ENCODE assay signal across 8 mouse cellular contexts in genomic region chr19:15965082-15965481, GRCm38 (mm10). TPM values are rescaled to one million over a fixed set of nuclear protein-coding genes. Genes with fewer than 3 reads are reported as not detected.
DNase-seq lines count a peak whose midpoint lies in the region; ATAC-seq and TF ChIP-seq lines count a peak whose summit lies in the region.

No protein-coding gene starts in this region.

- peaks cover 16% of the 10 kb centered on the region for H3K36me3 ChIP-seq in heart, postnatal 0 days (replicated peaks; ENCODE audit: control insufficient read depth, insufficient read depth, low read length)
- peaks cover 4% of the 10 kb centered on the region; the same call in 1 of the 2 replicates for H3K36me3 ChIP-seq in stomach, embryonic 15.5 days

- H3K9ac ChIP-seq in heart, postnatal 0 days (replicated peaks; ENCODE audit: low read depth, low read length), result no peak overlapping the region
- no peak overlapping the region for H3K9ac ChIP-seq in stomach, embryonic 15.5 days

- peak overlapping the region; percentile 26; the same call in 1 of the 2 replicates for H3K27ac ChIP-seq in bone marrow, adult 2 months (ENCODE audit: control insufficient read depth, insufficient read depth, low read depth, low read length, poor library complexity)
- no peak overlapping the region for H3K27ac ChIP-seq in heart, postnatal 0 days (ENCODE audit: low read depth)
- no peak overlapping the region for H3K27ac ChIP-seq in stomach, embryonic 15.5 days

- H3K27me3 ChIP-seq in heart, postnatal 0 days (ENCODE audit: control insufficient read depth, insufficient read depth, low read length), result no peaks in the 10 kb centered on the region
- no peaks in the 10 kb centered on the region for H3K27me3 ChIP-seq in stomach, embryonic 15.5 days (replicated peaks)

- DNase-seq in frontal cortex, postnatal 10 days (ENCODE audit: low spot score in 2 of 2), result no peak
- peak; percentile 38 for DNase-seq in CD4-positive helper T cell, adult 2 months (ENCODE audit: low read depth, low spot score)
- DNase-seq in heart, postnatal 0 days (ENCODE audit: low spot score), result peak; percentile 62
- peak; percentile 59 to 62 for DNase-seq in kidney, postnatal 36 days

- no peak for TF ChIP-seq EP300 in heart, postnatal 0 days (IDR thresholded peaks at IDR 0.05; ENCODE audit: low read depth)

- TF ChIP-seq CTCF in bone marrow, adult 2 months (IDR thresholded peaks at IDR 0.05; ENCODE audit: control insufficient read depth, insufficient read depth, low read length), result peak; percentile 60; the same call in 1 of the 2 replicates
- TF ChIP-seq CTCF in heart, postnatal 0 days (IDR thresholded peaks at IDR 0.05; ENCODE audit: low read depth), result peak; percentile 87

- H3K4me2 ChIP-seq in heart, postnatal 0 days (ENCODE audit: low read depth, low read length), result no peak overlapping the region
- H3K4me2 ChIP-seq in stomach, embryonic 15.5 days, result no peak overlapping the region

- 57% methylated on average over 3 of the region's 3 CpGs for WGBS in bone marrow, adult 2 months
- WGBS in heart, postnatal 0 days, result 52% methylated on average over 3 of the region's 3 CpGs
- 62% methylated on average over 3 of the region's 3 CpGs for whole genome bisulfite sequencing in stomach, embryonic 15.5 days

- ATAC-seq in frontal cortex, adult (ENCODE audit: low TSS enrichment), result peak; percentile 98
- ATAC-seq in heart, postnatal 0 days (ENCODE audit: insufficient read depth, low read depth), result peak; percentile 69
- peak; percentile 71 for ATAC-seq in megakaryocyte, adult 5-6 weeks (ENCODE audit: poor library complexity, severe bottlenecking)
- ATAC-seq in stomach, embryonic 15.5 days (ENCODE audit: insufficient read depth, low FRiP score, low read depth), result peak; percentile 27; the same call in 1 of the 2 replicates

- no peaks in the 10 kb centered on the region for H3K9me3 ChIP-seq in heart, postnatal 0 days (replicated peaks; ENCODE audit: control insufficient read depth, low read length)
- H3K9me3 ChIP-seq in stomach, embryonic 15.5 days, result no peaks in the 10 kb centered on the region

- TF ChIP-seq POLR2A in bone marrow, adult 2 months (IDR thresholded peaks at IDR 0.05; ENCODE audit: borderline replicate concordance, control insufficient read depth, low read depth, low read length), result no peak

- no peak overlapping the region for H3K4me3 ChIP-seq in bone marrow, adult 2 months (replicated peaks; ENCODE audit: control insufficient read depth, low read depth, low read length)
- no peak overlapping the region for H3K4me3 ChIP-seq in heart, postnatal 0 days (ENCODE audit: low read depth, low read length)
- H3K4me3 ChIP-seq in stomach, embryonic 15.5 days (replicated peaks), result no peak overlapping the region

- no peaks in the 10 kb centered on the region for H3K4me1 ChIP-seq in bone marrow, adult 2 months (ENCODE audit: control insufficient read depth, insufficient read depth, low read length)
- H3K4me1 ChIP-seq in heart, postnatal 0 days (ENCODE audit: control insufficient read depth, insufficient read depth), result no peaks in the 10 kb centered on the region
- H3K4me1 ChIP-seq in stomach, embryonic 15.5 days, result no peaks in the 10 kb centered on the region

RNA-seq across cellular contexts. Expression of gene Psat1, which starts 17.9 kb away (rescaled TPM):
- 9.7 and 55.1 TPM in 2 replicates for polyA plus RNA-seq in bone marrow, adult 2 months (2011; ENCODE audit: insufficient read depth, insufficient read length, low replicate concordance, missing spikeins)
- total RNA-seq in heart, postnatal 0 days (2014; rRNA removed; ENCODE audit: low replicate concordance), result 30.6 and 55.3 TPM in 2 replicates
- 20.3 and 20.4 TPM in 2 replicates for polyA plus RNA-seq in heart, postnatal 0 days (2015; fragmentation: Nextera tagmentation; extraction: Ambion mirVana)
- total RNA-seq in megakaryocyte, adult 5-6 weeks (2015), result 82.6 and 86.8 TPM in 2 replicates
- 56.3 and 58.2 TPM in 2 replicates for total RNA-seq in megakaryocyte, adult 5-6 weeks (2017)
- 90.5 and 95.5 TPM in 2 replicates for polyA plus RNA-seq in stomach, embryonic 15.5 days (2015; fragmentation: Nextera tagmentation; extraction: Ambion mirVana)

RNA-seq across cellular contexts. Expression of gene Cep78, which starts 19.7 kb away (rescaled TPM):
- 4.3 and 10.9 TPM in 2 replicates for polyA plus RNA-seq in bone marrow, adult 2 months (2011; ENCODE audit: insufficient read depth, insufficient read length, low replicate concordance, missing spikeins)
- total RNA-seq in heart, postnatal 0 days (2014; rRNA removed; ENCODE audit: low replicate concordance), result 4.6 TPM in 2 replicates
- 6.9 and 7.2 TPM in 2 replicates for polyA plus RNA-seq in heart, postnatal 0 days (2015; fragmentation: Nextera tagmentation; extraction: Ambion mirVana)
- 11.7 and 12.1 TPM in 2 replicates for total RNA-seq in megakaryocyte, adult 5-6 weeks (2015)
- total RNA-seq in megakaryocyte, adult 5-6 weeks (2017), result 13.4 and 13.8 TPM in 2 replicates
- 19.5 and 23.2 TPM in 2 replicates for polyA plus RNA-seq in stomach, embryonic 15.5 days (2015; fragmentation: Nextera tagmentation; extraction: Ambion mirVana)

Comparison
In these comparisons a context has a peak if more than half of its experiments do, and no peak if none do; other contexts are left out.
1. ATAC-seq: peak in every context shown above with its lines; median percentile 98 in frontal cortex, adult; 71 in megakaryocyte, adult 5-6 weeks; 69 in heart, postnatal 0 days; 27 in stomach, embryonic 15.5 days.
2. DNase-seq: peak in CD4-positive helper T cell, adult 2 months (single experiment), heart, postnatal 0 days (single experiment) and kidney, postnatal 36 days (2 of 2); none in frontal cortex, postnatal 10 days (0 of 2).